Comparison of ENCODE assay signal across 15 mouse cellular contexts in genomic region chr1:77505263-77505662, GRCm38 (mm10). TPM values are rescaled to one million over a fixed set of nuclear protein-coding genes. Genes with fewer than 3 reads are reported as not detected.
A peak's percentile ranks its signal among the peaks of the same experiment; 100 is the strongest.
DNase-seq lines count a peak whose midpoint lies in the region; ATAC-seq and TF ChIP-seq lines count a peak whose summit lies in the region.
"Had no signal": no experiment of that assay in that cellular context is flagged by ENCODE, and none has a peak within 500 bp of the region (broad histone marks: within the 10 kb centered on the region; RNA-seq: fewer than 3 reads in every experiment).

No protein-coding gene starts in this region.

- H3K36me3 ChIP-seq in limb, embryonic 11.5 days (ENCODE audit: control insufficient read depth, insufficient read depth, low read length) = peaks cover 4% of the 10 kb centered on the region; the same call in 1 of the 2 replicates
- peaks cover 98% of the 10 kb centered on the region for H3K36me3 ChIP-seq in limb, embryonic 10.5 days
- H3K36me3 ChIP-seq in forebrain, embryonic 10.5 days (replicated peaks) = peaks cover 74% of the 10 kb centered on the region
- H3K36me3 ChIP-seq in hindbrain, embryonic 15.5 days = no peaks in the 10 kb centered on the region
- no peaks in the 10 kb centered on the region for H3K36me3 ChIP-seq in midbrain, postnatal 0 days (ENCODE audit: insufficient read depth, low read length)
- H3K36me3 ChIP-seq: stomach, embryonic 15.5 days had no signal

- no peak for DNase-seq in limb, embryonic 11.5 days (ENCODE audit: low spot score)
- DNase-seq in limb, embryonic 10.5 days (ENCODE audit: low spot score) = no peak
- no peak for DNase-seq in forebrain, embryonic 10.5 days (ENCODE audit: extremely low spot score, low spot score)
- no peak for DNase-seq in midbrain, postnatal 0 days (ENCODE audit: low spot score)
- DNase-seq in cerebellum, adult 18-20 months = no peak
- no peak for DNase-seq in frontal cortex, postnatal 36 days (ENCODE audit: low spot score in 2 of 2)
- DNase-seq in urinary bladder, postnatal 14 days (ENCODE audit: low spot score) = no peak
- DNase-seq: adrenal gland, postnatal 25 days; kidney, postnatal 25 days; lung, adult 18-20 months; thymus, postnatal 36 days had no signal

- no peak overlapping the region for H3K4me3 ChIP-seq in limb, embryonic 11.5 days (ENCODE audit: low read depth, low read length)
- H3K4me3 ChIP-seq in limb, embryonic 10.5 days = no peak overlapping the region
- H3K4me3 ChIP-seq in forebrain, embryonic 10.5 days = peak overlapping the region; percentile 41
- H3K4me3 ChIP-seq in hindbrain, embryonic 15.5 days = peak overlapping the region; percentile 33
- peak overlapping the region; percentile 25; the same call in 1 of the 2 replicates for H3K4me3 ChIP-seq in midbrain, postnatal 0 days (ENCODE audit: low read depth, low read length)
- H3K4me3 ChIP-seq: stomach, embryonic 15.5 days had no signal

- no peaks in the 10 kb centered on the region for H3K9me3 ChIP-seq in limb, embryonic 11.5 days (ENCODE audit: control insufficient read depth, low read length)
- H3K9me3 ChIP-seq in limb, embryonic 10.5 days (replicated peaks) = no peaks in the 10 kb centered on the region
- H3K9me3 ChIP-seq in forebrain, embryonic 10.5 days = no peaks in the 10 kb centered on the region
- H3K9me3 ChIP-seq in hindbrain, embryonic 15.5 days = no peaks in the 10 kb centered on the region
- H3K9me3 ChIP-seq in midbrain, postnatal 0 days (ENCODE audit: low read length) = no peaks in the 10 kb centered on the region
- H3K9me3 ChIP-seq: stomach, embryonic 15.5 days had no signal

- peaks cover 15% of the 10 kb centered on the region for H3K4me1 ChIP-seq in limb, embryonic 11.5 days (ENCODE audit: control insufficient read depth, insufficient read depth, low read length)
- H3K4me1 ChIP-seq in limb, embryonic 10.5 days = peaks cover 54% of the 10 kb centered on the region
- peaks cover 98% of the 10 kb centered on the region for H3K4me1 ChIP-seq in forebrain, embryonic 10.5 days
- peaks cover 67% of the 10 kb centered on the region for H3K4me1 ChIP-seq in hindbrain, embryonic 15.5 days (replicated peaks)
- H3K4me1 ChIP-seq in midbrain, postnatal 0 days (ENCODE audit: insufficient read depth, low read length) = no peaks in the 10 kb centered on the region

- H3K27ac ChIP-seq in limb, embryonic 11.5 days (replicated peaks; ENCODE audit: low read depth, low read length) = no peak overlapping the region
- H3K27ac ChIP-seq in limb, embryonic 10.5 days = no peak overlapping the region
- H3K27ac ChIP-seq in forebrain, embryonic 10.5 days = peak overlapping the region; percentile 51; the same call in 1 of the 2 replicates
- H3K27ac ChIP-seq in hindbrain, embryonic 15.5 days (replicated peaks) = no peak overlapping the region
- no peak overlapping the region for H3K27ac ChIP-seq in midbrain, postnatal 0 days (ENCODE audit: low read depth, low read length)
- H3K27ac ChIP-seq: stomach, embryonic 15.5 days had no signal

- H3K27me3 ChIP-seq in limb, embryonic 11.5 days (ENCODE audit: control insufficient read depth, insufficient read depth, low read length) = no peaks in the 10 kb centered on the region
- peaks cover 7% of the 10 kb centered on the region; the same call in 1 of the 2 replicates for H3K27me3 ChIP-seq in limb, embryonic 10.5 days (ENCODE audit: low read depth, poor library complexity, severe bottlenecking)
- peaks cover 37% of the 10 kb centered on the region for H3K27me3 ChIP-seq in forebrain, embryonic 10.5 days (ENCODE audit: poor library complexity, severe bottlenecking)
- no peaks in the 10 kb centered on the region for H3K27me3 ChIP-seq in hindbrain, embryonic 15.5 days
- no peaks in the 10 kb centered on the region for H3K27me3 ChIP-seq in midbrain, postnatal 0 days (ENCODE audit: insufficient read depth, low read length)
- H3K27me3 ChIP-seq: Patski; stomach, embryonic 15.5 days had no signal

- H3K4me2 ChIP-seq in limb, embryonic 11.5 days (ENCODE audit: low read depth, severe bottlenecking) = peak overlapping the region; percentile 21; the same call in 1 of the 2 replicates
- H3K4me2 ChIP-seq in hindbrain, embryonic 15.5 days = peak overlapping the region; percentile 58
- peak overlapping the region; percentile 49 for H3K4me2 ChIP-seq in midbrain, postnatal 0 days (ENCODE audit: low read depth, low read length, poor library complexity, severe bottlenecking)

- WGBS in limb, embryonic 11.5 days = 81% methylated on average over 8 of the region's 8 CpGs
- 81% methylated on average over 8 of the region's 8 CpGs for WGBS in limb, embryonic 10.5 days
- 77% methylated on average over 8 of the region's 8 CpGs for WGBS in forebrain, embryonic 10.5 days
- WGBS in hindbrain, embryonic 15.5 days = 69% methylated on average over 8 of the region's 8 CpGs
- WGBS in midbrain, postnatal 0 days = 70% methylated on average over 8 of the region's 8 CpGs

- no peak for ATAC-seq in limb, embryonic 11.5 days (ENCODE audit: insufficient number of reproducible peaks, low FRiP score, low TSS enrichment, low read depth)
- ATAC-seq in hindbrain, embryonic 15.5 days (ENCODE audit: low FRiP score, low read depth) = no peak
- ATAC-seq in midbrain, postnatal 0 days (ENCODE audit: low FRiP score) = no peak
- ATAC-seq: CD4-positive, CD25-positive, alpha-beta regulatory T cell, adult 4 months; Patski had no signal

- H3K9ac ChIP-seq in limb, embryonic 11.5 days (ENCODE audit: low read length) = no peak overlapping the region
- no peak overlapping the region for H3K9ac ChIP-seq in hindbrain, embryonic 15.5 days
- no peak overlapping the region for H3K9ac ChIP-seq in midbrain, postnatal 0 days (replicated peaks; ENCODE audit: low read length, poor library complexity, severe bottlenecking)
- H3K9ac ChIP-seq: stomach, embryonic 15.5 days had no signal

- no peak for TF ChIP-seq CTCF in midbrain, postnatal 0 days (IDR thresholded peaks at IDR 0.05)

RNA-seq across cellular contexts. Expression of gene Epha4, which starts 9.6 kb away (rescaled TPM):
- polyA plus RNA-seq in limb, embryonic 11.5 days (2014; fragmentation: Nextera tagmentation; extraction: Ambion mirVana) = 41.9 and 52.3 TPM in 2 replicates
- 24.9 and 44.3 TPM in 2 replicates for polyA plus RNA-seq in limb, embryonic 10.5 days (2016; fragmentation: Nextera tagmentation; extraction: Ambion mirVana)
- 22.9 and 25.9 TPM in 2 replicates for polyA plus RNA-seq in forebrain, embryonic 10.5 days (2016; fragmentation: Nextera tagmentation; extraction: Ambion mirVana)
- 37.9 and 49.8 TPM in 2 replicates for polyA plus RNA-seq in hindbrain, embryonic 15.5 days (2015; fragmentation: Nextera tagmentation; extraction: Ambion mirVana)
- total RNA-seq in midbrain, postnatal 0 days (2014; rRNA removed) = 66.6 and 68.8 TPM in 2 replicates
- 23.3 and 26.6 TPM in 2 replicates for polyA plus RNA-seq in midbrain, postnatal 0 days (2015; fragmentation: Nextera tagmentation; extraction: Ambion mirVana)

Comparison
In these comparisons a context has a peak if more than half of its experiments do, and no peak if none do; other contexts are left out.
1. H3K4me3 ChIP-seq: peak in forebrain, embryonic 10.5 days (single experiment), hindbrain, embryonic 15.5 days (single experiment) and midbrain, postnatal 0 days (single experiment); none in limb, embryonic 11.5 days (single experiment) and limb, embryonic 10.5 days (single experiment).
2. Peak in every context shown above with its lines, with median percentiles within 50 percentile points of each other: H3K4me2 ChIP-seq.